Mouse (Mus musculus): ENCODE results near the gene Cntn2.
A peak's percentile ranks its signal among the peaks of the same experiment; 100 is the strongest.
"Not testable (repeated sequence)": the region's sequence is repeated elsewhere in the genome, so short reads cannot be mapped to it uniquely, and the experiment has no call there.

Gene Cntn2

DNA sequence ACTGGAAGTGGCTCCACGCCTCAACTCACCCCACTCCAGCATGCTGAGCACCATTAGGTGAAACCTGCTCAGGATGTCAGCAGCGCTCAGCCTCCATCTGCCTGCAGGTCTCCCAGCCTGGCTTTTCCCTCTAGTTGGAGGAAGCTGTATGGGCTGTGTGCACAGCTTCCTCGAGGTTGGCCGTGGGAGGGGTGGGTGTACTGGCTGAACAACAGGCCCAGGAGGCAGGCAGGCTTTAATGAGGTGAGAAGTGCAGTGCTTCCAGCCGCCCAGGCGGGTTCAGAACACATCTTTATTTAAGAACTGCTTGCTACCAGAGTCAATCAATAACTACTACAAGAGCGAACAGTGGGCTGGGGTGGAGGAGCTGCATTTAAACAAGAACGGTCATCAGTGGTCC, 31.5 kb downstream of the Cntn2 start:
- DNase-seq (ENCODE audit: low spot score) = no peak

DNA sequence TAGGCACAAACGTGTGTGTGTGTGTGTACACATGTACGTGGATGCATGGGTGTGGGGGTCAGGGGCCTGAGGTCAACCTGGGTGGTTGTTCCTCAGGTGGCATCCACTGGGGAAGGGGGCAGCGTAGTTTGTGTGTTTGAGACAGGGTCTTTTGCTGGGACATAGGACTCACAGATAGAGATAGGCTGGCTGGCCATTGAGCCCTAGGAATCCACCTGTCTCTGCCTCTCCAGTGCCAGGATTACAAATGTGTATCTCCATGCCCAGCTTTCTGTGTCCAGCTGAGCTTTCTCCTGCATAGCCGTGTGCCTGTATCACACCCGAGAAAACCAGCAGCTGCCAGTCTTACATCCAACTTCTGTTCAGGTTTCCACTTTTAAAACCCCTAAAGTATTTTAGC, 33.3 kb downstream of the Cntn2 start:
- DNase-seq (ENCODE audit: low spot score) = no peak

DNA sequence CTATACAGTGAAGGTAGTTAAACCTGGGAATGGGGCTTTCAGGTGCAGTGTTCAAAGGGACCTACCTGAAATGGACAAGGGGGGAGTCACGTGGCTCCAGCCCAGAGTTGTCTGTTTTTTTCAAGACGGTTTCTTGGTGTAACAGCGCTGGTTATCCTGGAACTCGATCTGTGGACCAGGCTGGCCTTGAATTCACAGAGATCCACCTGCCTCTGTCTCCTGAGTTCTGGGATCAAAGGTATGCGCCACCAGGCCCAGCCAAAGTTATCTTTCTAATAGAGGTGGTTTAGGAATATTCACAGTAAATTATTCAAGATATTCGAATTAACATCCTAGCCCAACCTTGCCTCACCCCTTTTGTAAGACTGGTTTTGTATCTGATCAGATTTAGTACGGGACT, 36.4 kb downstream of the Cntn2 start:
- no peak for DNase-seq (ENCODE audit: low spot score)

DNA sequence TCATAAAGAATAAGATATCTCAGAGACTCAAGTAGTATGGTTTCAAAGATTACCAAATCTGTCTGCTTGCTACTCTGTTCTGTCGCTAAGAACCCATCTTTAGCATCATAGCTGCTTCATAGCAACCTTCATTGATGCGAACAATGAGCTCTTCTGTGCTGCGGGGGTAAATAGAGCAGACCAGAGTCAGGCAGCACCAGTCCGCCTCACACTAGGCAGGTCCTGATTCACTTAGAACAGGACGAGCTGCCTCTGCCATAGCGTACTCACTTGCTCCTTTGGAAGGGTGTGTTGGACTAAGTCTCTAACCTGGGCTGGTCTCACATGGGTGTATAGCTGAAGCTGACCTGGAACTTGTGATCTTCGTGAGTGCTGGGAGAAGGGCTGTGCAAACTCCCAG, 37.0 kb downstream of the Cntn2 start, which contains the start of gene Tmem81:
Gene Tmem81 (plus strand): TSS at position 173 of the 400 bp plus-strand sequence.
- DNase-seq (ENCODE audit: low spot score) = no peak

DNA sequence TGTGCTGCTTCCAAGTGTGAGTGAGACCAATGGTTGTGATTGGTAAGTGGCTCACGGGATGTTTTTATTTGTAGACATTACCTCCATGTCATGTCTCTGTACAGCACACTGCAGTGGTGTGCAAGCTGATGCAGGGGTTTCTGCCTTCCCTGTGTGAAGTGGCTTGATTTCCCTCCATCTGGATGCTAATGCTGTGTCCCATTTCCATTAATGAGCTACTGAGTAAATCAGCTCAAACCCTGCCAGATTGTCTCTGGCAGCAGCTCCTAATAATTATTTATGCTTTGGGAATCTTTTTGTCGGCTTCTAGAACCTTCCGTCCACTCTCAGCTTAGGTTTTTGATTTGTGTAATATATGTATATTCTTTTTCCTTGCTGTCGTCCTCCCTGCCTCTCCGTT, 37.9 kb downstream of the Cntn2 start:
- no peak for DNase-seq (ENCODE audit: low spot score)

DNA sequence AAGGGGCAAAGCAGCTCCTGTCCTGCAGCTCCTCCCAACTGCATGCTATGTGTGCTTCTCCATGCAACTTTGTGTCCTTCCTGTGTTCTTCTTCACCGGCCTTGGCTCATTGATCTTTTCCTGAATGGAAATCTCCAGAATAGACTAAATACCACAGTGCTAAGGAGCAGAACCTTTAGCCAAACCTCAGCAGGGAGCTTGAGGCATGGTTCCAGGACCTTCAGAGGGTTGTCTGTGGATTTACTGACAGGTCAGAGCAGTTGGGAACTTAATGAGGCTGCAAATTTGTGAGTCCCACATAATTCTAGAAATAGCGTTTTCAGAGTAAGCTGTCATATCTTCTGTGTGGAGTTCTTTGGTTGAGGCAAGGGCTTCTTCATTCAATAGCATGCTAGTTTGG, 42.5 kb downstream of the Cntn2 start:
- DNase-seq (ENCODE audit: low spot score) = no peak

DNA sequence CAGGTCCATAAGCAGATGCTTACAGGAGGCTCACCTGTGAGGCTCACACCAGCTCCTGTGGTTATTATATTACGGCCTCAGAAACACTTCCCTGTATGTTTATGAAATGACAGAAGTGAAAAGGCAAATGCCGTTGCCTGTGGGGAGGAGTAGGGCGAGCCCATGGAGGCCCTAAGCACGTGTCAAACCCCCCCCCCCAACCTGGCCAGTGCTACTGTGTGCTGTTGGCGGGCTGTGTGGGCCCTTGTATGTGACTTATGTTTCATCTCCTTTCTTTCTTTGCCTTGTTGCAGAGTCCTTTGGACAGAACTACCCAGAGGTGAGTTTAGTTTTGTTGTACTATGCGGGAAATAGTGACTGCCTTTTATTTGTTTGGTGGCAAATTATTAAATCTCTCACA, 59.3 kb downstream of the Cntn2 start:
- DNase-seq (ENCODE audit: low spot score) = no peak

DNA sequence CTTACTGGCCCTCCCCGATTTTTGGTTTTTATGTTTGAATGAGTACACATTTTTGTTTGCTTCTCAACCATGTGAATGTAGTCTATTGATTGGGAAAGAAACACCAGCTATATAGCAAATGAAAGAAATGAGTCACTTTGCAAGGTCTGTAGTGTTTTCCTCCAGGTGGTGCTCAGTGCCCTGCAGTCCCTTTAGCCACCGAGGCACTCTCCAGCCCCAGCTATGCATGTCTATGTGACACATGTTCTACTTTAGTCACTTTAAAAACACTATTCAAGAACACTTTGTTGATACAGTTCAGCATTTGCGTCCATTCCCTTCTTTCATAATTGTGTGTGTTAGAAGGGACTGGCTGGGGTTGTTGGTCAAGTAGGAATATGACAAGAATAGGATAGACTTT, 59.8 kb downstream of the Cntn2 start:
- DNase-seq (ENCODE audit: low spot score) = no peak

DNA sequence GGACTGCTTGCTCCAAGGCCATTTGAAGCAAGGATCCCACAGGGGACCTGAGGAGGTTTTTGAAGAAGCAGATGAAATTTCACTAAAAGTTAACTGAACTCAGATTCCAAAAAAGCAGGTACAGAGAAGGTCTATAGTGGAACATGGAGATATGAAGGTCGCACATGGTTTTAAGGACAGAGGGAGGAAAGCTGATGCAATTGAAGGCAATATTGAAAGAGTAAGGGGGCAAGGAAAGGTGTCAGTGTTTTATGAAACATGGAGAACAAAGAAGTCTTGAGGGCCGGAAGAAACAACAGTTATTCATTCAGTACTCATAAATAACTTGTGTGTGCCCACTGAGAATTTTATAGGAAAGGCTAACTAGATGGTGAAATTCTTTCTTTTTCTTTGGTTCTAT, 61.4 kb downstream of the Cntn2 start:
- DNase-seq (ENCODE audit: low spot score) = no peak

DNA sequence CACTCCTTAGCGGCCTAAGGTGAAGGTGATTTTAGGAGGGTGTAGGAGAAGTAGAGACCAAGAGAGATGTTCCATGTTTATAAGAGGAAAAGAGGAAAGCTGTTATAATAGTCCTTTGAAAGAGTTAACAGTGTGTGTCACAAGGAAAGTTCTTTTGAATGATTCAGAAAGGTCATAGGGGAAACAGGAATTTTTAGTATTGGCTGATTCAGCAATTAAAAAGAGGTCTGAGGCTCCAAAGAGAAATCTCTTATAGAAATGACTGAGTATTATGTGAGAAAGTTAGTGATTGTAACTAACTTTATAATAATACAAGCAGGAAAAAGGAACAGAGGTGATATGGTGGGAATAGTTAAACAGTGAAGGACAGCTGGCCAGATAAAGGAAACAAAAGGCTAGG, 63.6 kb downstream of the Cntn2 start:
- DNase-seq (ENCODE audit: low spot score) = no peak

DNA sequence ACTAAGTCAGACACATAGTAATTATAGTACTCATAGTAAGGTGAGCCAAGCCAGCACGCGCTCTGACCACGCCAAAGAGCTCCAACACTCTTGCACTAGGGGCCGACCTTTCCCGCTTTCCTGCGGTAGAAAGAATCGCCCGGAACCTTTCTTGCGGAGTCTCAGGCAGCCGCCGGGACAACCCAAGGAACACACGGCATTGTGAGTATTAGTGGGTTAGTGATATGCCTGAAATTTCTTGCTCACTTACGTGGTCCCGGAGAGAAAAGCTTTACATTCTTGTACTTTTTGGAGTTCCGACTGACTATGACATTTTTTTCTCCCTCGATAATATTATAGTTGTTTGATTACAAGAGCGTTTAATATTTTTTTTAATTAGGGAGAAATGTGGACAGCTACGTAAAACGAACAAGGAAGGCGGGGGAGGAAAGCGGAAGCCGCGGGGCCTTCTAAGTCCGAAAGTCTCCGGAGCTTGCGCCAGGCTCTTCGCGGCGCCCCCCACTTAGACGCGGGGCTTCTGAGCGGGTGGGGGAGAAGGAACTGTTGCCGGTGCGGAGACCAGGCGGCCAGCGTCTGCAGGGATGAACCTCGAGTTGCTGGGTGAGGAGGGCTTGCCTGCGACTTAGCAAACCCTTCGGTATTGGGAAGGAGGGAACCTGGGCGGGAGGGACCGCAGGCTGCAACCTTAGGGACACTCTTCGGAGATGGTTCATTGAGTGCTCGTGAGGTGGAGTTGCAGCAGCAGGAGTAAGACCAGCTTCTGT, 65.9 kb downstream of the Cntn2 start, which contains the start of gene Rbbp5:
Gene Rbbp5 (plus strand): TSS at position 438 of the 764 bp plus-strand sequence.
- DNase-seq (ENCODE audit: low spot score) = peak; percentile 77

DNA sequence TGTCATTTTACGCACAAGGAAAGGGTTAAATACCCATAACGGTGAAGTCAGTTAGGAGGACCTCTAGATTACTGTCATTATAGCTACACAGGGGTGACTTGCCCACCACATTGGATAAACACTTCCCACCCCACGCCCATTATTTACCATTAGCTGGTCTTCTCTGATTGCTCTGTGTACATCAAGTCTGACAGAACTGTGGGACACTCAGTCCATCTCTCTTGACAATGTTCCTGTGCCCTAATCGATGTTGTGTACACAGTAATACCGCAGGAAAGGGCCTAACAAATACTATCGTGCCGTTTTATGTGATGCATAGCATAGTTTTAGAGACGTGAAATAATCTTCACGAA, 66.5 kb downstream of the Cntn2 start:
- no peak for DNase-seq (ENCODE audit: low spot score)

DNA sequence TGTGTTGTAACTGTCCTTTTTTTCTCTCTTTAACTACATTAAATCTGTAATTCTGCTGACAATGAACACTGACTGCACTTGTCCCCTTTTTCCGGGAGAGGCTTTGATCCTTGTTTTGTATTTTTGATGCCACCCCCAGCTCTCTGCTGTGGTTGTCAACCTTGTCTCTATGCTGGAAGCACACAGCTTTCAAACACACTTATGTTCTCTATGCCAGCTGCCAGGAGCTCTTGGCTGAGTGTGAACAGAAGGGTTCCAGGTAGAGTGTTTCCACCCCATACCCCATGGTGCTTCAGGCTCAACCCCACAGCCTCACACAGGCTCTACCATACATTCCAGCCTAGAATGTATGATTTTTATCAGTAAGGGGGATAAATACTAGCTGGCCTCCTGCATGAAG, 68.6 kb downstream of the Cntn2 start:
- no peak for DNase-seq (ENCODE audit: low spot score)

DNA sequence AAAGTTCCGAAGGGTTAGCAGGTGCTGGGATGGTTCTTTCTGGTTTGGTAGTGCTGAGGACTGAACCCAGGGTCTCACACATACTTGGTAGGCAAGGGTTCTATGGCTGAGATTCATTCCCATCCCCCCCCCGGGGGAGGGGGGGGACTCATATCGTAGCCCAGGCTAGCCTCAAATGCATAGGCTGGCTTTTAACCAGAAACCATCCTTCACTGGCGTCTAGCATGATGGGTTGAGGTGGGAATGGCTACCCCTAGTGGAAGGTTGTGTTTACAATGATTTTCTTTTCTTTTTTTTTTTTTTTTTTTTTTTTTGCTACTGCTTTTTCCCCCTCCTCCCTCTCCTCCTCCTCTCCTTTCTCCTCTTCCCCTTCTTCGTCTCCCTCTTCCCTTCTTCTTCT, 70.5 kb downstream of the Cntn2 start:
- no peak for DNase-seq (ENCODE audit: low spot score)

DNA sequence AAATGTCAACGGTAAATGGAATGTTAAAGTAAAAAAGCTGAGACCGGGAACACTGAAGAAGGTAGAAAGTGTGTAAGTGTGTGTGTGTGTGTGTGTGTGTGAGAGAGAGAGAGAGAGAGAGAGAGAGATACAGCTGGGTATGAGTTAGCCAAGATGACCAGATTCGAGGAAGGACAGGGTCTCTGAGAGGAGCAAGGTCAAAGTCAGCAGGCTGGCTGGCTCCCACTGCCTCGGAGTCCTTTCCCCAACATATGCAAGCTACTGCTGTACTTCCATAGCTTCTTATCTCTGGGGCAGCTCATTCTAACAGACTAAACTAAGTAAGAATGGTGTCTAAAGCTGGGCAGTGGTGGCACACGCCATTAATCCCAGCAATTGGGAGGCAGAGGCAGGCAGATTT, 71.6 kb downstream of the Cntn2 start:
- DNase-seq (ENCODE audit: low spot score) = no peak

DNA sequence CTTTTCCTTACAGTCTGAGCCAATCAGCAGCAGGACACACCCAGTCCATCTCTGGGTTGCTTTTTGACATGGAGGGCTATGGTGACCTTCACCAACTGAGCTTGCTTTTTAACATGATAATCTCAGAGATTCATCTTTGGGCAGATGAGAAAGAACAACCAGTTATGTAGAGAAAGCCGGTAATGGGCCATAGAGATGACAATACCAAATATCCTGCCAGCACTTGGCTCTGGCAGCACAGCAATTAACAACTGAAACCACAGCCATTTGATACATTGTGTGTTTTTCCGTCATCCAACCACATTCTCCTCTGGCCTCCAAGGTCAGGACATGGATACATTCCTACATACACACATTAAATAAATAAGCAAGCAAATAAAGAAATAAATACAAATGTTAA, 72.0 kb downstream of the Cntn2 start:
- DNase-seq (ENCODE audit: low spot score) = no peak

DNA sequence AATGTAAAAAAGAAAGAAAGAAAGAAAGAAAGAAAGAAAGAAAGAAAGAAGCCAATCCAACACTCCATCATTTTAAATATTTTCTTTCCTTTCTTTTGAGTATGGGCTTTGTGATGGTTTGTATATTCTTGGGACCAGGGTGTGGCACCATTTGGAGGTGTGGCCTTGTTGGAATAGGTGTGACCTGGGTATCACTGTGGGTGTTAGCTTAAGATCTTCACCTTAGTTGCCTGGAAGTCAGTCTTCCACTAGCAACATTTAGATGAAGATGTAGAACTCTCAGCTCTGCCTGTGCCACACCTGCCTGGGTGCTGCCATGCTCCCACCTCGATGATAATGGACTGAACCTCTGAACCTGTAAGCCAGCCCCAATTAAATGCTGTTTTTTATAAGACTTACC, 73.0 kb downstream of the Cntn2 start:
- DNase-seq (ENCODE audit: low spot score) = not testable (repeated sequence)

DNA sequence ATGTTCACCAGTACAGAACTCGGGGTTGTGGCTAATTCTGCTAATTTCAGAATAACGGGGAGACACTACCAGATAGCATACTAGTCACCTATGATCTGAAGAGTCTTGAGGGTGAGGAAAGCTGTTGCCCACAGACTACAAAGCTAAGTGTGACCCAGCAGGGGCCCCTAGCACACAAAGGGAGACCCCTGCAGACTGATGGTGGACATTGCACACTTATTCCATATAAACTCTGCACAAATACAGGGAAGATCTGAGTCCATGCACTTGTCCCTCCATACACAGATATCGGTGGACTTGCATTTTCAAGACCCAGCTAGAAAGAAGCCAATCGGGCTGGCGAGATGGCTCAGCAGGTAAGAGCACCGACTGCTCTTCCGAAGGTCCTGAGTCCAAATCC, 73.5 kb downstream of the Cntn2 start:
- no peak for DNase-seq (ENCODE audit: low spot score)

DNA sequence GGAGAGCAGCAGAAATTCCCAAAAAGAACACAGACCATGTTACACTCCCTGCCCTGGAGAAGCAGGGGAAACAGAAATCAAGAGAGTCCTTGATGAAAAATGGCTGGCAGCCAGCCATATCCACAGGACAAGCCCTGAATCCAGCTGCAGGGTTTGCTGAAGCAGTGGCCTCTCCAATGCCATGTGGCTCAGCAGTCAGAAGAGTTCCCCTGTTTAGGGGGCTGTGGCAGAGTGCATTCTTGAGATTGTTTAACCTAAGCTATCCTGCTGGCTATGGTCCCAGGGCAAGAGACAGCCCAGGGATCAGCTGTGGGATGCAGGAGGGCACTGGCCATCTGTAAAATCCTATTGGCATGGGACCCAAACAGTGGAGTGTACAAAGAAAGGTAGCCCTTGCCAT, 74.1 kb downstream of the Cntn2 start:
- no peak for DNase-seq (ENCODE audit: low spot score)

DNA sequence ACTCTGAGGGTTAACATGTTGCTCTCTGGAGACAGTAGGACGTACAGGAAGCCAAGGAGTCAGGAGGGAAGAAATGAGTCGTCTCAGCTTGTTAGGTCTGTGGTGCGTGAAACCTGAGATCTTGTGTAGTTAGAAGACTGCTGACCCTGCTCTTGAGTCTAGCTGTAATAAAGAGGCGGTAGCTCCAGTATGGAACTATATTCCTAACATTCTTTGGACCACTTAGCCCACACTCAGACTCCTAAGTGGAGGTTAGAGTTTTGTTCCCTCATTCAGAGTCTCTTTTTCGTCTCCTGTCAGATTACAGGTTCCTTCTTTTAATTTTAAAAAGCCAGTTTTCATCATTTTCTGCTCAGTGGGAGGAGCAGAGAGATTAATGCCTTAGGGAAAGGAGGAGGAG, 78.4 kb downstream of the Cntn2 start:
- DNase-seq (ENCODE audit: low spot score) = no peak

All from spleen, adult 12 weeks (tissue).